ENCODE assay signal across 9 mouse cellular contexts in genomic region chr1:59142809-59143208, GRCm38 (mm10). TPM values are rescaled to one million over a fixed set of nuclear protein-coding genes. Genes with fewer than 3 reads are reported as not detected.
A peak's percentile ranks its signal among the peaks of the same experiment; 100 is the strongest.
DNase-seq lines count a peak whose midpoint lies in the region; ATAC-seq lines count a peak whose summit lies in the region.
"Had no signal": no experiment of that assay in that cellular context is flagged by ENCODE, and none has a peak within 500 bp of the region (broad histone marks: within the 10 kb centered on the region; RNA-seq: fewer than 3 reads in every experiment).

No protein-coding gene starts in this region.

- ATAC-seq in common myeloid progenitor, adult 5-6 weeks (replicated peaks; ENCODE audit: low read depth, poor library complexity, severe bottlenecking), result peak; percentile 88
- ATAC-seq in megakaryocyte, adult 5-6 weeks (ENCODE audit: poor library complexity, severe bottlenecking), result peak; percentile 91

- intact Hi-C loops in heart, postnatal 25 days (cut with DNase I), result loop anchor here (2.0 to 5.0 kb wide), 3 partner anchors 74 to 374 kb away; no protein-coding TSS in a partner anchor

- peak; percentile 89 for DNase-seq in heart, adult 11 months
- DNase-seq in heart, postnatal 25 days (ENCODE audit: low spot score), result no peak
- DNase-seq in urinary bladder, postnatal 14 days (ENCODE audit: low spot score), result peak; percentile 68
- DNase-seq in urinary bladder, adult 2 months (ENCODE audit: low spot score), result no peak
- DNase-seq in induced T-regulatory cell, adult 2 months (ENCODE audit: low read depth), result peak; percentile 86
- DNase-seq in testis, postnatal 10 days (ENCODE audit: low spot score), result peak; percentile 77

RNA-seq across cellular contexts. Expression of gene Mpp4, which starts 20.4 kb away (rescaled TPM):
- total RNA-seq in heart, postnatal 25 days (2021), result under 1 TPM; 0.08 to 0.23 TPM
- polyA plus RNA-seq in urinary bladder, adult 2 months (2012; rRNA removed), result 0.74 and 0.95 TPM in 2 replicates
- total RNA-seq in common myeloid progenitor, adult 5-6 weeks (2017), result 1.3 and 3.4 TPM in 2 replicates
- total RNA-seq in megakaryocyte, adult 5-6 weeks (2015), result 0.11 TPM in 1 of 2 replicates, not detected in the other
- total RNA-seq in megakaryocyte, adult 5-6 weeks (2017), result not detected in 2 replicates

RNA-seq across cellular contexts. Expression of gene Tmem237, which starts 22.6 kb away (rescaled TPM):
- total RNA-seq in heart, postnatal 25 days (2021), result 1 to 10 TPM; 3.8 to 4.0 TPM
- polyA plus RNA-seq in urinary bladder, adult 2 months (2012; rRNA removed), result 18.2 and 24.5 TPM in 2 replicates
- total RNA-seq in common myeloid progenitor, adult 5-6 weeks (2017), result 14.3 and 23.7 TPM in 2 replicates
- 2.4 and 5.8 TPM in 2 replicates for total RNA-seq in megakaryocyte, adult 5-6 weeks (2015)
- 7.2 and 11.0 TPM in 2 replicates for total RNA-seq in megakaryocyte, adult 5-6 weeks (2017)

RNA-seq across cellular contexts. Expression of gene C2cd6, which starts 48.1 kb away (rescaled TPM):
- not detected for total RNA-seq in heart, postnatal 25 days (2021)
- polyA plus RNA-seq in urinary bladder, adult 2 months (2012; rRNA removed), result not detected in 2 replicates
- total RNA-seq in common myeloid progenitor, adult 5-6 weeks (2017), result not detected in 2 replicates
- total RNA-seq in megakaryocyte, adult 5-6 weeks (2015), result not detected in 2 replicates
- not detected in 2 replicates for total RNA-seq in megakaryocyte, adult 5-6 weeks (2017)
- polyA plus RNA-seq: limb, embryonic 13.5 days had no signal

Comparison
In these comparisons a context has a peak if more than half of its experiments do, and no peak if none do; other contexts are left out.
1. DNase-seq: peak in heart, adult 11 months (single experiment), urinary bladder, postnatal 14 days (single experiment), induced T-regulatory cell, adult 2 months (single experiment) and testis, postnatal 10 days (single experiment); none in heart, postnatal 25 days (single experiment) and urinary bladder, adult 2 months (single experiment).